Mouse (Mus musculus) cerebellum, adult 11-12 months (tissue): ENCODE measurements at regions not wholly inside any gene's neighbourhood (a gene's known extent, or its start where the extent isn't known, plus 50 kb on each side); places are given as distances from the start of the nearest gene placed in this dataset.

Experiments
- DNase-seq: peaks from one replicate; pipeline ENCODE4 v3.0.0; 2022

- no peak for DNase-seq
Measured at GRCm38 (mm10) chr1:50622870-50623607, 277.4 kb upstream of the Tmeff2 start.

GRCm38 (mm10) chr1:50629000-50629399 is 271.4 kb upstream of the Tmeff2 start:
- no peak for DNase-seq

GRCm38 (mm10) chr1:50629473-50630071 is 270.9 kb upstream of the Tmeff2 start:
- DNase-seq: peak; percentile 19

- DNase-seq: no peak
Measured at GRCm38 (mm10) chr1:50637992-50638391, 262.5 kb upstream of the Tmeff2 start.

GRCm38 (mm10) chr1:50646931-50647674 is 253.3 kb upstream of the Tmeff2 start:
- DNase-seq: no peak

- DNase-seq: no peak
Measured at GRCm38 (mm10) chr1:50651974-50652665, 248.3 kb upstream of the Tmeff2 start.

GRCm38 (mm10) chr1:50665139-50665538 is 235.3 kb upstream of the Tmeff2 start:
- DNase-seq: no peak

- DNase-seq: no peak
Measured at GRCm38 (mm10) chr1:50682971-50683370, 217.5 kb upstream of the Tmeff2 start.

- no peak for DNase-seq
Measured at GRCm38 (mm10) chr1:50685361-50685760, 215.1 kb upstream of the Tmeff2 start.

GRCm38 (mm10) chr1:50696916-50697315 is 203.5 kb upstream of the Tmeff2 start:
- no peak for DNase-seq

GRCm38 (mm10) chr1:50697333-50698216 is 202.9 kb upstream of the Tmeff2 start:
- no peak for DNase-seq

GRCm38 (mm10) chr1:50704639-50705038 is 195.8 kb upstream of the Tmeff2 start:
- DNase-seq: no peak

GRCm38 (mm10) chr1:50745049-50745448 is 155.4 kb upstream of the Tmeff2 start:
- DNase-seq: no peak

- no peak for DNase-seq
Measured at GRCm38 (mm10) chr1:50770211-50770610, 130.2 kb upstream of the Tmeff2 start.

- no peak for DNase-seq
Measured at GRCm38 (mm10) chr1:50795264-50795663, 105.2 kb upstream of the Tmeff2 start.

- no peak for DNase-seq
Measured at GRCm38 (mm10) chr1:50798166-50798565, 102.3 kb upstream of the Tmeff2 start.

GRCm38 (mm10) chr1:50806321-50806720 is 94.1 kb upstream of the Tmeff2 start:
- DNase-seq: no peak

- no peak for DNase-seq
Measured at GRCm38 (mm10) chr1:50806821-50807220, 93.6 kb upstream of the Tmeff2 start.

GRCm38 (mm10) chr1:50831663-50832062 is 68.8 kb upstream of the Tmeff2 start:
- DNase-seq: no peak

- DNase-seq: no peak
Measured at GRCm38 (mm10) chr1:50836123-50836522, 64.3 kb upstream of the Tmeff2 start.

GRCm38 (mm10) chr1:50847156-50847555 is 53.3 kb upstream of the Tmeff2 start:
- no peak for DNase-seq
